Mouse (Mus musculus): Measurements from ENCODE around the gene Ndufa1. TPM values are rescaled to one million over a fixed set of nuclear protein-coding genes. Genes with fewer than 3 reads are reported as not detected.
"Not testable (repeated sequence)": the region's sequence is repeated elsewhere in the genome, so short reads cannot be mapped to it uniquely, and the experiment has no call there.

Gene Ndufa1
- polyA plus RNA-seq, 1 experiment from 2014 or later, result 624 TPM

DNA sequence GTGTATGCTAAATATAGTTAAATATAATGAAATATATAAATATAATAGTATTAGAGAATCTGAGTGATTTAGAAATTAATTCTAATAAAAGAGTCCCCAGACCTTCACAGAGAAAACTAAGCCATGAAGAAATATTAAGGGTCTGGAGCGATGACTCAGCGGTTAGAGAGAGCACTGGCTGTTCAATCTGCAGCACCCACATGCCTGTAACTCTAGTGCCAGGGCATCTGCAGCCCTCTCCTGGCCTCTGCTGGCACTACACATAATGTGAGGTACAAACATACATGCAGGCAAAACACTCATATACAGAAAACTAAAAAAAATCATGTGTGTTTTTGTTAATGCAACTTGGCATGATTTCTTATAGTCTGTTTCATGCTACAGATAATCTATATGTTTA is 46.0 kb downstream of the Ndufa1 start:
- Histone ChIP-seq H3K9ac (replicated peaks) (no peak overlapping the region), H3K27me3 (no peaks in the 10 kb centered on the region), H3K4me1 (replicated peaks) (no peaks in the 10 kb centered on the region), H3K36me3 (peaks cover 15% of the 10 kb centered on the region), H3K9me3 (no peaks in the 10 kb centered on the region), H3K27ac (no peak overlapping the region), H3K4me2 (replicated peaks) (no peak overlapping the region), H3K4me3 (replicated peaks) (no peak overlapping the region)
- ATAC-seq, result no peak
- 91% methylated on average over 2 of the region's 2 CpGs for WGBS

DNA sequence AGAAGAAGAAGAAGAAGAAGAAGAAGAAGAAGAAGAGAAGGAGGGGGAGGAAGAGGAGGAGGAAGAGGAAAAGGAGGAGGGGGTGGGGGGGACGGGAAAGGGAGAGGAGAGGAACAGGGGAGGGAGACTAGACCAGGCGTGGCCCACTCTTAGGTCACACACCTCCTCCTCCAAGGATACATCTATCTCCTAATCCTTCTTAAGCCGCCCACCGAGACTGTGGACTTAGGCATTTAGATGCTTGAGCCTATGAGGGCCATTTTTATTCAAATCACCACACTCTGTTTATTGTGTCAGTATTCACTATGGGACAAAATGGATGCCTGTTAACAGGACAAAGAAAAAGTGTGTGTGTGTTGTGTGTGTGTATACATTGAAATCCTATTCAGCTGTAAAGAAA is 46.5 kb downstream of the Ndufa1 start:
- H3K36me3 ChIP-seq, result peaks cover 15% of the 10 kb centered on the region
- H3K4me3 ChIP-seq (replicated peaks); ATAC-seq; H3K4me1 ChIP-seq (replicated peaks); H3K27ac ChIP-seq; H3K4me2 ChIP-seq (replicated peaks); H3K9ac ChIP-seq (replicated peaks); H3K9me3 ChIP-seq; H3K27me3 ChIP-seq: not testable (repeated sequence)
- WGBS, result 45% methylated on average over 2 of the region's 4 CpGs

DNA sequence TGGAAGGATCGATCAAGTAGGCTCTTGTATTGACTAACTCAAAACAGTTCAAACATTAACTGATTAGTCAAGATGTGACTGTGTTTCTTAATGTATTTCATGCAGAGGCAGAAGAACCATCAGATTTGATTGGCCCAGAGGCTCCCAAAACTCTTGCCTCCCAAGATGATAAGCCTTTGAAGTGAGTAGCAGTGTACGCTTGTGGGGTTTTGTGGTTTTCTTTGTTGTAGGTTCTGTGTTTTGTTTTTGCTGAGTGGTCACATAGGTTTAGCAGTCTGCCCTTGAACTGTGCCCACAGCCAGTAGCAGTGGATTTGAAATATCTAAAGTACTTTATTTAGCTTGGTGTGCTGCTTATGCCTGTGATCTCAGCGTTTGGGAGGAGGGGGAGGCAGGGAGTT is 49.2 kb downstream of the Ndufa1 start:
- Histone ChIP-seq H3K27ac (no peak overlapping the region), H3K9me3 (no peaks in the 10 kb centered on the region), H3K4me2 (replicated peaks) (no peak overlapping the region), H3K4me1 (replicated peaks) (no peaks in the 10 kb centered on the region), H3K36me3 (peaks cover 32% of the 10 kb centered on the region), H3K4me3 (replicated peaks) (no peak overlapping the region), H3K9ac (replicated peaks) (no peak overlapping the region), H3K27me3 (no peaks in the 10 kb centered on the region)
- no peak for ATAC-seq
- WGBS, result 94% methylated on average over 3 of the region's 3 CpGs

Other genes with a start within 250 kb of the Ndufa1 start
- gene Sept6, start 199.4 kb downstream of the Ndufa1 start, polyA plus RNA-seq (2015; fragmentation: Nextera tagmentation; extraction: Ambion mirVana), result 67.0 and 68.5 TPM in 2 replicates
- gene Sowahd, start 142.3 kb downstream of the Ndufa1 start, polyA plus RNA-seq (2015; fragmentation: Nextera tagmentation; extraction: Ambion mirVana), result not detected in 2 replicates
- gene Rpl39, start 105.8 kb downstream of the Ndufa1 start, polyA plus RNA-seq (2015; fragmentation: Nextera tagmentation; extraction: Ambion mirVana), result 354 and 378 TPM in 2 replicates
- gene Upf3b, start 80.8 kb downstream of the Ndufa1 start, polyA plus RNA-seq (2015; fragmentation: Nextera tagmentation; extraction: Ambion mirVana), result 35.8 and 37.2 TPM in 2 replicates
- 23.7 and 26.3 TPM in 2 replicates for gene Nkap, start 64.4 kb downstream of the Ndufa1 start, polyA plus RNA-seq (2015; fragmentation: Nextera tagmentation; extraction: Ambion mirVana)
- 0.14 and 0.42 TPM in 2 replicates for gene Akap14, start 22.3 kb downstream of the Ndufa1 start, polyA plus RNA-seq (2015; fragmentation: Nextera tagmentation; extraction: Ambion mirVana)
- gene Rnf113a1, start 82 bp upstream of the Ndufa1 start, polyA plus RNA-seq (2015; fragmentation: Nextera tagmentation; extraction: Ambion mirVana), result 16.0 and 16.3 TPM in 2 replicates
- gene Gm9, start 19.9 kb upstream of the Ndufa1 start, polyA plus RNA-seq (2015; fragmentation: Nextera tagmentation; extraction: Ambion mirVana), result not detected in 2 replicates
- gene Rhox1, start 31.1 kb upstream of the Ndufa1 start, polyA plus RNA-seq (2015; fragmentation: Nextera tagmentation; extraction: Ambion mirVana), result not detected in 2 replicates
- gene Rhox2a, start 53.8 kb upstream of the Ndufa1 start, polyA plus RNA-seq (2015; fragmentation: Nextera tagmentation; extraction: Ambion mirVana), result not detected in 2 replicates
- gene Rhox3a, start 58.8 kb upstream of the Ndufa1 start, polyA plus RNA-seq (2015; fragmentation: Nextera tagmentation; extraction: Ambion mirVana), result not detected in 2 replicates
- not detected in 2 replicates for gene Rhox4a, start 74.2 kb upstream of the Ndufa1 start, polyA plus RNA-seq (2015; fragmentation: Nextera tagmentation; extraction: Ambion mirVana)
- not detected in 2 replicates for gene Rhox3a2, start 188.9 kb upstream of the Ndufa1 start, polyA plus RNA-seq (2015; fragmentation: Nextera tagmentation; extraction: Ambion mirVana)
- gene Rhox4a2, start 199.7 kb upstream of the Ndufa1 start, polyA plus RNA-seq (2015; fragmentation: Nextera tagmentation; extraction: Ambion mirVana), result not detected in 2 replicates
- gene Rhox2b, start 220.9 kb upstream of the Ndufa1 start, polyA plus RNA-seq (2015; fragmentation: Nextera tagmentation; extraction: Ambion mirVana), result not detected in 2 replicates
- not detected in 2 replicates for gene Rhox4b, start 241.3 kb upstream of the Ndufa1 start, polyA plus RNA-seq (2015; fragmentation: Nextera tagmentation; extraction: Ambion mirVana)

Data from midbrain, embryonic 13.5 days (tissue).